Mouse (Mus musculus): ENCODE measurements at regions not wholly inside any gene's neighbourhood (a gene's known extent, or its start where the extent isn't known, plus 50 kb on each side); places are given as distances from the start of the nearest gene placed in this dataset.
"Not testable (repeated sequence)": the region's sequence is repeated elsewhere in the genome, so short reads cannot be mapped to it uniquely, and the experiment has no call there.

DNA sequence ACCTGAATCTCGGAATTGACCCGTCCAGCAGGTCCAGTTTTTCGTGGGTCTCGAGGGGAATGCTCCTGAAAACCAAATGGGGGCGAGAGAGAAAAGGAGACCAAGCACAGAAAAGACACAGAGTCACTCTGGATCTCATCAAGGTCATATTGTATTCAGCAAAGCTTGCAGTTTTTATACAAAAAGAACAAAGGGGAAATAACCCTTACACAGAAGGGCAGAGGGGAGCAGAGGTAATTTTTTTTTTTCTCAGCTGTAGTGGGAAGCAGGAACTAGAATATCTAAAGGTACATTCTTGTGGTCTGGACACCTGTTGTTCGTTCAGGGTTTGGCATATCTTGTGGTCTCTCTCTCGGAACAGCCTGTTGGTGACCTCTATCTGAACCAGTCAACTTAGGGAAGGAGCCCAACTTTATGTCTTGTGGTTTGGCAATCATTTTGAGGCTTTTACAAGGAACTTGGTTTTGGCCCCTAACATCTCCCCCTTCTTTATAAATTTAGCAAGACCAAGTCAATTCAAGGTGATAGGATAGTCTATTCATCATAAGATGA lies 1645.9 kb upstream of the Cdh9 start:
- ATAC-seq (no peak), DNase-seq (ENCODE audit: low read depth, low spot score) (no peak)
- in situ Hi-C loops (cut with MboI; ENCODE audit: low pct_unique_long_range_greater_than_20kb) = no loop called here
- H3K27me3 ChIP-seq = no peaks in the 10 kb centered on the region
- ChIA-PET CTCF (no interaction called here), POLR2A (no interaction called here)
- TF ChIP-seq CTCF (IDR thresholded peaks at IDR 0.05) = no peak

- CTCF ChIA-PET; POLR2A ChIA-PET; in situ Hi-C loops (cut with MboI; ENCODE audit: low pct_unique_long_range_greater_than_20kb); H3K27me3 ChIP-seq; ATAC-seq; DNase-seq (ENCODE audit: low read depth, low spot score): not testable (repeated sequence)
Observed at GRCm38 (mm10) chr15:15088696-15089095, 1639.9 kb upstream of the Cdh9 start.

DNA sequence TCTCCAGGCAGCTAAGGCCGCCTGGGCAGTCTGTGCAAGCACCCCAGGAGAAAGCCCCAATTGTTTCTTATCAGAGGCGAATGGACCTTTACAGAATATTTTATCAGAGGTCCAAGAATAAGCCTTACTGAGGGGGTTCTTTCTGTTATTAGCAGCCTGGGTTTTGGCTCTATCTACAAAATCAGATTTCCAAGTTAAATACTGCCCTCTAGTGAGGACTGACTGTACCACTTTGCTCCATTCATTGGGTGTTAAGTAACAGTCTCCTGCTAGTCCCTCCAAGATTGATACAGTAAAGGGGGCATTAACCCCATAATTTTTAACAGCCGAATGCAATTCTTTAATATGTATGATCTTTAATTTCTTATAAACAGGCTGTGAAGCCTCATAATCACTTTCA lies 1638.8 kb upstream of the Cdh9 start:
- peak; percentile 20 for TF ChIP-seq CTCF (IDR thresholded peaks at IDR 0.05)
- in situ Hi-C loops (cut with MboI; ENCODE audit: low pct_unique_long_range_greater_than_20kb) = loop anchor here (10.0 kb wide), 1 partner anchor 455 kb away; no protein-coding TSS in a partner anchor
- CTCF ChIA-PET; POLR2A ChIA-PET; DNase-seq (ENCODE audit: low read depth, low spot score); H3K27me3 ChIP-seq; ATAC-seq: not testable (repeated sequence)

DNA sequence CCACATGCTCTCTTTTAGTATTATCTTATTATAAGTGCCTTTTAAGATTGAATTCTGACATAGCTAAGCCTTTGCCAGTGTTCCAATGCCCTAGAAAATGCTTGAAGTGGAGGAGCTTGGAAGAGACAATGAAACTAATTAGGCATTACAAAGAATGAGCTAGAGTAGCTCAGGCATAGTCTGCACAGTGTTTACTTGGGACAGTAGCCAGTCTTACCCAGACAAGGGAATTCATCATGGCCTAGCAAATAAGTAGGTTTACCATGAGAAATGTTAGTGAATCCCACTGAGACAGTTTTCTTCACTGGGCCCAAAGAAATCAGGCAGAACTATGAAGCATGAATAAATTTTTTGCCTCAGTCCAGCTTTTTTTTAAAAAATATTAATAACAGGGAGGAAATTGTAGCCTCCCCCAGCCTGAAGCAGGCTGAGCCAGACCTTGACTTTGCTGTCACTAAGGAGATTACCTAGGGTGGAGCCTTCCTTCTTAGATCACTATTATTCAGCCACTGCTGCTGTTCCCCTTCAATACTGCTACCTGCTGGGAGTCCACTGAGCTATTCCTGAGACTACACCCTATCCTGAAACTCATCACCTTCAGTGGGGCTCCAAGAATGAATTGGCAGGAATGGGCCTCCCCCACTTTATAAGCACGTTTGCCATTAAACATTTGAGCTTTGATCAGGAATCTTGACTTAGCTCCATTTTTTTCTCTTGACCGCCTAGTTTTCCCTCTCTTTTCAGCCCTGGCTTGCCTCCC lies 1636.8 kb upstream of the Cdh9 start:
- CTCF ChIA-PET = no interaction called here
- in situ Hi-C loops (cut with MboI; ENCODE audit: low pct_unique_long_range_greater_than_20kb) = loop anchor here (10.0 kb wide), 1 partner anchor 457 kb away; no protein-coding TSS in a partner anchor
- POLR2A ChIA-PET = no interaction called here
- no peak for ATAC-seq
- DNase-seq (ENCODE audit: low read depth, low spot score) = no peak
- no peaks in the 10 kb centered on the region for H3K27me3 ChIP-seq
- no peak for TF ChIP-seq CTCF (IDR thresholded peaks at IDR 0.05)

- peaks cover 1% of the 10 kb centered on the region for H3K27me3 ChIP-seq
- in situ Hi-C loops (cut with MboI; ENCODE audit: low pct_unique_long_range_greater_than_20kb) = loop anchor here (10.0 kb wide), 1 partner anchor 463 kb away; no protein-coding TSS in a partner anchor
- no peak for ATAC-seq
- CTCF ChIA-PET = no interaction called here
- no peak for DNase-seq (ENCODE audit: low read depth, low spot score)
- POLR2A ChIA-PET = no interaction called here
- TF ChIP-seq CTCF (IDR thresholded peaks at IDR 0.05) = no peak
Observed at GRCm38 (mm10) chr15:15097391-15097790, 1631.2 kb upstream of the Cdh9 start.

GRCm38 (mm10) chr15:15102185-15102584 lies 1626.4 kb upstream of the Cdh9 start:
- ATAC-seq (no peak), DNase-seq (ENCODE audit: low read depth, low spot score) (no peak)
- no peak for TF ChIP-seq CTCF (IDR thresholded peaks at IDR 0.05)
- in situ Hi-C loops (cut with MboI; ENCODE audit: low pct_unique_long_range_greater_than_20kb) = no loop called here
- H3K27me3 ChIP-seq = peaks cover 5% of the 10 kb centered on the region
- ChIA-PET POLR2A (no interaction called here), CTCF (interaction anchor here (0.6 kb wide), 1 partner anchor 28 kb away, joined by 3 read pairs; no protein-coding TSS in a partner anchor)

- in situ Hi-C loops (cut with MboI; ENCODE audit: low pct_unique_long_range_greater_than_20kb) = no loop called here
- H3K27me3 ChIP-seq = no peaks in the 10 kb centered on the region
- DNase-seq (ENCODE audit: low read depth, low spot score) (no peak), ATAC-seq (no peak)
- no peak for TF ChIP-seq CTCF (IDR thresholded peaks at IDR 0.05)
- POLR2A ChIA-PET = no interaction called here
- CTCF ChIA-PET = no interaction called here
Observed at GRCm38 (mm10) chr15:15120109-15120508, 1608.4 kb upstream of the Cdh9 start.

DNA sequence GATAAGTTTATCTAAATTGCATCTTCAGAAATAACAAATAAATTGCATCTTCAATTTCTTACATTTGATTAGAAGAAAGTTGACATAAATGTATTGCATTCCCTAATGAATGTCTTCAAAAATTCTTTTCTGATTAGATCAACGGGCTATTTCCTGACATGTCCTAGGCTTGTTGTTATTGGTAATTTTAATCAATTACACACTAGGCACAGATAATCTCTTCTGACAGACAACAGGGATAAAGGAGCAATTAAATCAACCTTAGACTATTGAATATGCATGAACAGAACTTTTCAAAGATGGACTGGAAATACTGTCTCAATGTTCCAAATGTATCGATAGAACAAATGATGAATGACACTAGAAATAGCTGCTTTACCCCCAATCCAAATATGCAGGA lies 1579.8 kb upstream of the Cdh9 start:
- POLR2A ChIA-PET = no interaction called here
- in situ Hi-C loops (cut with MboI; ENCODE audit: low pct_unique_long_range_greater_than_20kb) = no loop called here
- TF ChIP-seq CTCF (IDR thresholded peaks at IDR 0.05) = no peak
- CTCF ChIA-PET = no interaction called here
- no peaks in the 10 kb centered on the region for H3K27me3 ChIP-seq
- ATAC-seq (no peak), DNase-seq (ENCODE audit: low read depth, low spot score) (no peak)

DNA sequence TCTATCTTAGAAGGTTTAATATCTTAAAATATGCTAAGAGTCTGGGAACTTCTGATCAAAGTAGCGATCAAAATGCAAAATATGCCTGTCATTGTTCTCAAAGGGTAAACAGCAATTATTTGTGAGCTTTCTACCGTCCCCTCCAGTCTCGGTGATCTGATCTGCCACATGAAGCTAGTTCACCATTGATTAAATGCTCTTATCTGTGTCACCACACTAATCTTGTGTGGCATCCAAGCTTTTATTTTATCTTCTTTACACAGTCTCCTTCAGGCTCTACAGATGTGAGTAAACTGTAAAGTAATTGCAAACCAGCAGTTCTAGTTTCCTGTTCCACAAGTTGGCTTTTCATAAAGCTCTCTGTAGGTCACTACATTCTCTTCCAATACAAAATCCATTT lies 1573.1 kb upstream of the Cdh9 start:
- ATAC-seq = no peak
- CTCF ChIA-PET = no interaction called here
- no peaks in the 10 kb centered on the region for H3K27me3 ChIP-seq
- no peak for TF ChIP-seq CTCF (IDR thresholded peaks at IDR 0.05)
- POLR2A ChIA-PET = no interaction called here
- in situ Hi-C loops (cut with MboI; ENCODE audit: low pct_unique_long_range_greater_than_20kb) = no loop called here
- no peak for DNase-seq (ENCODE audit: low read depth, low spot score)

DNA sequence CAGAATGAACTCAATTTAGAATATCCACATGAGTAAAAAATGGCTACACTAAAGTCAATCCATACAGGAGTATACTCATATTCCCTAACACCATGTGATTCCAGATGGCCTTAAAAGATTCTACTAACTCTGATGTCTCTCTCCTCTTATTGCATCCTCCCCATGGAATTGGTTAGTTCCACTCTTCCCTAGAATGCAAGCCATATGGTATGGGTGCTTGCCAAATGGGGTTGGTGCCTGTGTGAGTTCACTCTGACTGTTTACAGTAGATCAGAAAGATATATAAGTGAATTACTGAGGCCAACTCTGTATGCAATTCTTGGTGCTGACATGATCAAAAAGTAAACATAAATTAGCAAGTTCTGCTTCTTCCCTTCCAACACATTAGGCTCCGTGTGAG lies 1558.2 kb upstream of the Cdh9 start:
- TF ChIP-seq CTCF (IDR thresholded peaks at IDR 0.05) = no peak
- ChIA-PET POLR2A (no interaction called here), CTCF (no interaction called here)
- in situ Hi-C loops (cut with MboI; ENCODE audit: low pct_unique_long_range_greater_than_20kb) = no loop called here
- no peaks in the 10 kb centered on the region for H3K27me3 ChIP-seq
- ATAC-seq (no peak), DNase-seq (ENCODE audit: low read depth, low spot score) (no peak)

DNA sequence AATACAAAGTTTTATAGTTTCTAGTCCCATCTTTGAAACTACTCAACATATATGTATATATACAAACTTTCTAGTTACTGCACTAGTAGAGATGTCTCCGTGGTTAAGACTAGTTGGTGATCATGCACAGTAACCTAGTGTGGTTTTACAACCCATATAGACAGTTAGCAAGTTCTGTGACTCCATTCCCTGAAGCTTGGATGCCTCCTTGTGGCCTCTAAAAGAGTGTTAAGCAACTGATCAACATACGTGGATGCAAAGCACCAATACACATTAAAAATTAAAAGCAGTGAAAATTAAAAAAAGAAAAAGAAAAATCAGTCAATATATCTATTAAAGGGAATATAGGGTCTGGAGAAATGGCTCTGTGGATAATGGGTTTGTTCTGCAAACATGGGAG lies 1508.3 kb upstream of the Cdh9 start:
- POLR2A ChIA-PET = no interaction called here
- no peak for TF ChIP-seq CTCF (IDR thresholded peaks at IDR 0.05)
- DNase-seq (ENCODE audit: low read depth, low spot score) = no peak
- no peak for ATAC-seq
- in situ Hi-C loops (cut with MboI; ENCODE audit: low pct_unique_long_range_greater_than_20kb) = no loop called here
- CTCF ChIA-PET = no interaction called here
- no peaks in the 10 kb centered on the region for H3K27me3 ChIP-seq

- ChIA-PET CTCF (no interaction called here), POLR2A (no interaction called here)
- no peaks in the 10 kb centered on the region for H3K27me3 ChIP-seq
- DNase-seq (ENCODE audit: low read depth, low spot score) (no peak), ATAC-seq (no peak)
- no peak for TF ChIP-seq CTCF (IDR thresholded peaks at IDR 0.05)
- in situ Hi-C loops (cut with MboI; ENCODE audit: low pct_unique_long_range_greater_than_20kb) = loop anchor here (25.0 kb wide), 1 partner anchor 593 kb away; no protein-coding TSS in a partner anchor
Observed at GRCm38 (mm10) chr15:15229926-15230325, 1498.6 kb upstream of the Cdh9 start.

Measured in Patski (cell line).